In genomic region chr11:113484037-113484436, GRCm38 (mm10) we compare ENCODE assay signal across 20 mouse cellular contexts.
DNase-seq lines count a peak whose midpoint lies in the region; ATAC-seq and TF ChIP-seq lines count a peak whose summit lies in the region.
"Had no signal": no experiment of that assay in that cellular context is flagged by ENCODE, and none has a peak within 500 bp of the region (broad histone marks: within the 10 kb centered on the region; RNA-seq: fewer than 3 reads in every experiment).

No protein-coding gene starts in this region.

- no peak for DNase-seq in hindbrain, postnatal 0 days (ENCODE audit: low spot score)
- no peak for DNase-seq in hindbrain, embryonic 10.5 days (ENCODE audit: low spot score)
- no peak for DNase-seq in liver, postnatal 0 days
- no peak for DNase-seq in liver, embryonic 11.5 days (ENCODE audit: low spot score)
- no peak for DNase-seq in brain, embryonic 14.5 days (ENCODE audit: low read depth)
- DNase-seq in layer of hippocampus, postnatal 14 days (ENCODE audit: low spot score in 2 of 2): no peak
- DNase-seq: adrenal gland, postnatal 36 days; cerebellum, adult 9-11 months; gastrocnemius, postnatal 10 days; heart, adult 2 months; kidney, postnatal 25 days; liver, embryonic 13.5 days; retina, postnatal 1 day; right cerebral cortex, postnatal 4 days; thymus, postnatal 4 days had no signal

- H3K4me1 ChIP-seq in hindbrain, postnatal 0 days (ENCODE audit: insufficient read depth, low read length): no peaks in the 10 kb centered on the region
- peaks cover 14% of the 10 kb centered on the region for H3K4me1 ChIP-seq in hindbrain, embryonic 10.5 days (replicated peaks)
- H3K4me1 ChIP-seq in liver, postnatal 0 days (ENCODE audit: insufficient read depth): peaks cover 12% of the 10 kb centered on the region; the same call in 1 of the 2 replicates
- peaks cover 14% of the 10 kb centered on the region for H3K4me1 ChIP-seq in liver, embryonic 11.5 days (replicated peaks; ENCODE audit: control insufficient read depth, insufficient read depth, low read length)
- peaks cover 15% of the 10 kb centered on the region for H3K4me1 ChIP-seq in E14TG2a.4 (replicated peaks; ENCODE audit: low read depth, low read length)

- no peak for ATAC-seq in hindbrain, postnatal 0 days
- no peak for ATAC-seq in liver, postnatal 0 days
- no peak for ATAC-seq in liver, embryonic 11.5 days (replicated peaks; ENCODE audit: low FRiP score)
- ATAC-seq: intestine, embryonic 16.5 days had no signal

- H3K4me2 ChIP-seq in hindbrain, postnatal 0 days (ENCODE audit: low read depth, low read length): no peak overlapping the region
- no peak overlapping the region for H3K4me2 ChIP-seq in liver, postnatal 0 days (ENCODE audit: low read depth, low read length)
- no peak overlapping the region for H3K4me2 ChIP-seq in liver, embryonic 11.5 days
- H3K4me2 ChIP-seq: hindbrain, embryonic 13.5 days; liver, embryonic 13.5 days; midbrain, embryonic 11.5 days had no signal

- WGBS in hindbrain, postnatal 0 days: 88% methylated on average over 10 of the region's 10 CpGs
- 89% methylated on average over 10 of the region's 10 CpGs for WGBS in hindbrain, embryonic 10.5 days
- 86% methylated on average over 10 of the region's 10 CpGs for WGBS in liver, postnatal 0 days (ENCODE audit: insufficient replicate concordance)
- WGBS in liver, embryonic 11.5 days: 81% methylated on average over 10 of the region's 10 CpGs

- no peak for TF ChIP-seq EP300 in liver, postnatal 0 days (IDR thresholded peaks at IDR 0.05; ENCODE audit: low read depth)

- no peak overlapping the region for H3K27ac ChIP-seq in hindbrain, postnatal 0 days
- no peak overlapping the region for H3K27ac ChIP-seq in hindbrain, embryonic 10.5 days
- no peak overlapping the region for H3K27ac ChIP-seq in liver, postnatal 0 days (ENCODE audit: low read depth)
- H3K27ac ChIP-seq in liver, embryonic 11.5 days (ENCODE audit: low read depth, low read length): no peak overlapping the region
- H3K27ac ChIP-seq: forebrain, embryonic 10.5 days; heart, adult 2 months; hindbrain, embryonic 13.5 days; liver, embryonic 13.5 days had no signal

- H3K4me3 ChIP-seq in hindbrain, postnatal 0 days (ENCODE audit: low read length): no peak overlapping the region
- H3K4me3 ChIP-seq in hindbrain, embryonic 10.5 days: no peak overlapping the region
- no peak overlapping the region for H3K4me3 ChIP-seq in liver, postnatal 0 days (ENCODE audit: low read depth, low read length)
- no peak overlapping the region for H3K4me3 ChIP-seq in liver, embryonic 11.5 days (ENCODE audit: low read depth, low read length)
- no peak overlapping the region for H3K4me3 ChIP-seq in E14TG2a.4 (replicated peaks; ENCODE audit: low read length)
- H3K4me3 ChIP-seq: forebrain, embryonic 10.5 days; heart, adult 2 months; hindbrain, embryonic 13.5 days; liver, embryonic 13.5 days had no signal

- TF ChIP-seq POLR2A in brain, embryonic 14.5 days (IDR thresholded peaks at IDR 0.05; ENCODE audit: borderline replicate concordance, extremely low read depth, insufficient read depth, insufficient read length, poor library complexity, severe bottlenecking): no peak

- H3K9me3 ChIP-seq in hindbrain, postnatal 0 days (ENCODE audit: low read length): no peaks in the 10 kb centered on the region
- no peaks in the 10 kb centered on the region for H3K9me3 ChIP-seq in hindbrain, embryonic 10.5 days
- H3K9me3 ChIP-seq in liver, postnatal 0 days (ENCODE audit: low read length): no peaks in the 10 kb centered on the region
- H3K9me3 ChIP-seq in liver, embryonic 11.5 days (ENCODE audit: control insufficient read depth, low read length): no peaks in the 10 kb centered on the region
- H3K9me3 ChIP-seq in E14TG2a.4 (ENCODE audit: low read length): peaks cover 7% of the 10 kb centered on the region
- H3K9me3 ChIP-seq: forebrain, embryonic 10.5 days; hindbrain, embryonic 13.5 days; liver, embryonic 13.5 days had no signal

- no peaks in the 10 kb centered on the region for H3K27me3 ChIP-seq in hindbrain, postnatal 0 days (ENCODE audit: insufficient read depth, low read length)
- no peaks in the 10 kb centered on the region for H3K27me3 ChIP-seq in hindbrain, embryonic 10.5 days (ENCODE audit: insufficient read depth, poor library complexity, severe bottlenecking)
- no peaks in the 10 kb centered on the region for H3K27me3 ChIP-seq in liver, postnatal 0 days (ENCODE audit: insufficient read depth, low read length)
- H3K27me3 ChIP-seq in liver, embryonic 11.5 days (replicated peaks; ENCODE audit: control insufficient read depth, insufficient read depth, low read length): no peaks in the 10 kb centered on the region
- H3K27me3 ChIP-seq in E14TG2a.4 (ENCODE audit: insufficient read depth, low read length): 0 out of 2 replicates have a peak, but pooled peaks cover 2% of the 10 kb centered on the region
- H3K27me3 ChIP-seq: hindbrain, embryonic 13.5 days; liver, embryonic 13.5 days had no signal

- peak; percentile 29; the same call in 1 of the 2 replicates for TF ChIP-seq CTCF in hindbrain, postnatal 0 days (IDR thresholded peaks at IDR 0.05; ENCODE audit: low read depth)
- peak; percentile 25; the same call in 1 of the 2 replicates for TF ChIP-seq CTCF in liver, postnatal 0 days (IDR thresholded peaks at IDR 0.05; ENCODE audit: low read depth)
- TF ChIP-seq CTCF in E14TG2a.4 (conservative IDR thresholded peaks at IDR 0.05; ENCODE audit: low read length): peak; percentile 64
- peak; percentile 27; the same call in 1 of the 2 replicates for TF ChIP-seq CTCF in brain, embryonic 14.5 days (IDR thresholded peaks at IDR 0.05; ENCODE audit: borderline replicate concordance, extremely low read depth, insufficient read depth, insufficient read length)

- H3K9ac ChIP-seq in hindbrain, postnatal 0 days (replicated peaks; ENCODE audit: low read length): no peak overlapping the region
- H3K9ac ChIP-seq in liver, postnatal 0 days (replicated peaks): no peak overlapping the region
- H3K9ac ChIP-seq in liver, embryonic 11.5 days (ENCODE audit: low read depth, low read length): no peak overlapping the region
- H3K9ac ChIP-seq: hindbrain, embryonic 13.5 days; liver, embryonic 13.5 days had no signal

- no peaks in the 10 kb centered on the region for H3K36me3 ChIP-seq in hindbrain, postnatal 0 days (ENCODE audit: insufficient read depth, low read length)
- no peaks in the 10 kb centered on the region for H3K36me3 ChIP-seq in hindbrain, embryonic 10.5 days
- H3K36me3 ChIP-seq in liver, postnatal 0 days (replicated peaks; ENCODE audit: insufficient read depth, low read length): no peaks in the 10 kb centered on the region
- H3K36me3 ChIP-seq in liver, embryonic 11.5 days (ENCODE audit: control insufficient read depth, insufficient read depth, low read length): no peaks in the 10 kb centered on the region
- H3K36me3 ChIP-seq in E14TG2a.4 (ENCODE audit: insufficient read depth, low read length): no peaks in the 10 kb centered on the region
- H3K36me3 ChIP-seq: forebrain, embryonic 10.5 days; hindbrain, embryonic 13.5 days; liver, embryonic 13.5 days had no signal
